Mouse (Mus musculus): ENCODE data around the gene Thsd7a. TPM values are rescaled to one million over a fixed set of nuclear protein-coding genes. Genes with fewer than 3 reads are reported as not detected.
A peak's percentile ranks its signal among the peaks of the same experiment; 100 is the strongest.

Thsd7a gene
- total RNA-seq, 2 experiments from 2014 or later, result 12.8 to 13.6 TPM

GRCm38 (mm10) chr6:12518283-12518903 lies 230.8 kb downstream of the Thsd7a start:
- intact Hi-C loops (cut with DNase I), result no loop called here
- no peak for DNase-seq

- intact Hi-C loops (cut with DNase I), result no loop called here
Measured at GRCm38 (mm10) chr6:12517726-12518125, 231.5 kb downstream of the Thsd7a start.

GRCm38 (mm10) chr6:12506877-12507276 lies 242.3 kb downstream of the Thsd7a start:
- DNase-seq, result no peak
- intact Hi-C loops (cut with DNase I), result no loop called here

More at GRCm38 (mm10) chr6:12517726-12518125, 231.5 kb downstream of the Thsd7a start:
- no peak for DNase-seq

- intact Hi-C loops (cut with DNase I), result no loop called here
- peak; percentile 53 to 58 for DNase-seq
Measured at GRCm38 (mm10) chr6:12503867-12504266, 245.3 kb downstream of the Thsd7a start.

GRCm38 (mm10) chr6:12500888-12501287 lies 248.3 kb downstream of the Thsd7a start:
- no peak for DNase-seq
- intact Hi-C loops (cut with DNase I), result no loop called here

GRCm38 (mm10) chr6:12499866-12500265 lies 249.3 kb downstream of the Thsd7a start:
- DNase-seq, result no peak
- intact Hi-C loops (cut with DNase I), result no loop called here

- intact Hi-C loops (cut with DNase I), result no loop called here
- DNase-seq, result no peak
Measured at GRCm38 (mm10) chr6:12493571-12493970, 255.6 kb downstream of the Thsd7a start.

- no peak for DNase-seq
- intact Hi-C loops (cut with DNase I), result no loop called here
Measured at GRCm38 (mm10) chr6:12488882-12489281, 260.3 kb downstream of the Thsd7a start.

GRCm38 (mm10) chr6:12481527-12482163 lies 267.6 kb downstream of the Thsd7a start:
- DNase-seq, result no peak
- intact Hi-C loops (cut with DNase I), result no loop called here

- intact Hi-C loops (cut with DNase I), result no loop called here
- DNase-seq, result no peak
Measured at GRCm38 (mm10) chr6:12478359-12478758, 270.9 kb downstream of the Thsd7a start.

GRCm38 (mm10) chr6:12470935-12471334 lies 278.3 kb downstream of the Thsd7a start:
- intact Hi-C loops (cut with DNase I), result no loop called here
- peak; percentile 17 to 38 for DNase-seq

GRCm38 (mm10) chr6:12467339-12468124 lies 281.7 kb downstream of the Thsd7a start:
- no peak for DNase-seq
- intact Hi-C loops (cut with DNase I), result no loop called here

- DNase-seq, result peak; percentile 42 to 47
- intact Hi-C loops (cut with DNase I), result no loop called here
Measured at GRCm38 (mm10) chr6:12458841-12459240, 290.4 kb downstream of the Thsd7a start.

- DNase-seq, result no peak
- intact Hi-C loops (cut with DNase I), result no loop called here
Measured at GRCm38 (mm10) chr6:12457451-12457850, 291.8 kb downstream of the Thsd7a start.

GRCm38 (mm10) chr6:12454876-12455485 lies 294.2 kb downstream of the Thsd7a start:
- intact Hi-C loops (cut with DNase I), result no loop called here
- DNase-seq, result no peak

- intact Hi-C loops (cut with DNase I), result no loop called here
- DNase-seq, result peak in 1 of 2 experiments; percentile 6
Measured at GRCm38 (mm10) chr6:12454132-12454531, 295.1 kb downstream of the Thsd7a start.

- intact Hi-C loops (cut with DNase I), result no loop called here
- DNase-seq, result no peak
Measured at GRCm38 (mm10) chr6:12448851-12449250, 300.4 kb downstream of the Thsd7a start.

- intact Hi-C loops (cut with DNase I), result no loop called here
- DNase-seq, result no peak
Measured at GRCm38 (mm10) chr6:12445486-12445885, 303.7 kb downstream of the Thsd7a start.

- no peak for DNase-seq
- intact Hi-C loops (cut with DNase I), result no loop called here
Measured at GRCm38 (mm10) chr6:12439561-12439960, 309.6 kb downstream of the Thsd7a start.

GRCm38 (mm10) chr6:12419070-12419469 lies 330.1 kb downstream of the Thsd7a start:
- DNase-seq, result no peak
- intact Hi-C loops (cut with DNase I), result no loop called here

GRCm38 (mm10) chr6:12416976-12417375 lies 332.2 kb downstream of the Thsd7a start:
- DNase-seq, result no peak
- intact Hi-C loops (cut with DNase I), result no loop called here

Data from heart, postnatal 10 days (tissue).